Mouse (Mus musculus): ENCODE measurements at regions not wholly inside any gene's neighbourhood (a gene's known extent, or its start where the extent isn't known, plus 50 kb on each side); places are given as distances from the start of the nearest gene placed in this dataset.

DNA sequence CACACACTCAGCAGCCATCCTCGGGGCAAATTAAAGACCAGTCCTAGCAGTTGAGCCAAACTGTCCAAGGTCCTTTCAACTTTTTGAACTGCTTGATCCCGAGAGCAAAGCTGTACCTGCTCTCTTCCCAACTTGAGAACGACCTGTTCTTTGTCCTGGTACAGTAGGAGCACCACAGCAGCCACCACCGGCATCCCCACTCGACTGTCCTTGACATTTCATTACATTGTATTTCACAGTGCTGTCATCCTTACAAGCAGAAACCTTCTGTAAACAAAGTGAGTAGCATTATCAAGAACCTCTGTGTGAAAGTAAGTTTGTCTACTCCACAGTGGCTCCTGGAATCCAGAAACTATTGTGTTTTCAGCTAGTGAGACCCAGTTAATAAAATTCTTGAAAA, 240.2 kb upstream of the Zfp462 start:
- no peak for DNase-seq (ENCODE audit: low spot score)

DNA sequence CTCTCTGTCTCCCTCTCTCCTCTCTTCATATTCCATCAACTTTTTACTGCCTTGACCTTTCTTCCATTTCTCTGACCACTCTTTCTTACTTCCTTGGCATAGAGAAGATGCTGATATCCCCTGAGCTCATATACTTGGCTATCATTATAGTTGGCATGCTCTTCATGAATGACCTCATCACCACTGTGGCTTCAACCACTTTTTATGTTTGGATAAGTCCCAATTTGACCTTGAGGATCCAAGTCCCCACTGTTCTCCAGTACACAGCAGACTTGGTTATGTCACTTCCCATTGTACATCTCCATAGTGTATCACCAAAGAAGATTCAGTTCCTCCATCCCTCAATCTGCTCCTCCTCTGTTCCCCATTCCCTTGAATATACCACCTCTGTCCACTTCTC, 235.1 kb upstream of the Zfp462 start:
- no peak for DNase-seq (ENCODE audit: low spot score)

DNA sequence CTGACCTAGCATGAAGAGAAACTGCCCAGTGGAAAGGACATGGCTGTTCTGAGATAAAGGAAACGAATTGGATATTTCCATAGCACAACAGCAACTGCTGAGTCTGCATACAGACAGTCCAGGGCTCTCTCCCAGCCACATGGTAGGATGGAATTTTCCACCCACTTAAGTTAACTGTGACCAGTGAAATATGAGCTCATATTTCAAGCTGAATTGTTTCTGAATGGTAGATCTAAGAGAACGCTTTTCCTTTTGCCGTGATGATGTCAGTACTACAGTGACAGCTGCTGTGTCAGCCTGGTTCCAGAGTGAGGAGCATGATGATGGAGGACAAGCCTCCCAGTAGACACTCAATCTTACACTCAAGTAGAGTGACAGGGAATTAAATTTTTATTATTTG, 231.9 kb upstream of the Zfp462 start:
- DNase-seq (ENCODE audit: low spot score) = no peak

DNA sequence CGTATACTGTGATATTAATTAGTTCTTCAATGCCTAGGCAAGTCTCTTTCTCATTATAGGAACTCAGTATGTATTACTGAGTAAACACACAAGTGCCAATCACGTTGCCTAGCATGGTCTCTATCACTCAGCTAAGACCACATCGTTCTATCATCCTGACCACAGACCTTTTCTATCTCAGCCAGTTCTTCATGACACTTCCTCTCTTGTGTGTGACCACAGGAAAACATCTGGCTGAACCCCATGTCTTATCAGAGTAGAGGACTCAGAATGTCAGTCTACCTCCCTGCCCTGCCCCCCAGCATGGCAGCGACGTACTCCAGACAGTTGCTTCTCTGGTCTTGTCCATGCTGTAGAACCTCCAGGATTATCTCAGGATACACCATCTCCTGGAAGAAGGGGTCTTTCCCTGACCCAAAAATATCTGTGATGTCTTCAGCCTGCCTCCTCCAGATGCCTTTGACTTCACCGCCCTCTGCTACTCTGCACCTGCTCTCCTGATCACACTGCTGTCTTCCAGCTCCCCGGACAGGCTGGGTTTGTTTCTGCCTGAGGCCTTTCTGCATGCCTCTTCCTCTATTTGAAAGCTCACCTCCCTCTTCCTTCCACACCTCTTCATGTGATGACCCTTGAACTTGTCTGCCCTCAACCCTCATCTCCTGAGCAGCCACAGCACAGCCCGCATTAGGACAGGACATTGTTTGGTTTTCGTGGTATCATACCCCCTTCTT, 230.1 kb upstream of the Zfp462 start:
- no peak for DNase-seq (ENCODE audit: low spot score)

DNA sequence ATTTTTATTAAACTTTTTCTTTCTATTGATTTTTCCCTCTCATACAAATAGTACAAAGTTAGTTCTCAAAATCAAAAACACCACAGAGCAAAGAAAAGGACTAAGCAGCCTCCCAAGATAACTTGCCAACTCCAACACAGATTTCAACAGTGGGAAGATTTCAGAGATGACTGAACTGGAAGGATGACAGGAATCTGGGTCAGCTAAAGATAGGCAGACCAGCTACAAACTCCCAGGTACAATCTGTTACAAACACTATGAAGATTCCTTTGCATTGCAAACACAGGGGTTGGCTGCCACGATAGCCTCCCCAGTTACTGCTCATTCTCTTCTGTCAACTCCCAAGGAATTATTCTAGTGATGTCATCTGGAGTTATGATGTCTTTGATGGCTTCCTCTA, 226.8 kb upstream of the Zfp462 start:
- DNase-seq (ENCODE audit: low spot score) = no peak

DNA sequence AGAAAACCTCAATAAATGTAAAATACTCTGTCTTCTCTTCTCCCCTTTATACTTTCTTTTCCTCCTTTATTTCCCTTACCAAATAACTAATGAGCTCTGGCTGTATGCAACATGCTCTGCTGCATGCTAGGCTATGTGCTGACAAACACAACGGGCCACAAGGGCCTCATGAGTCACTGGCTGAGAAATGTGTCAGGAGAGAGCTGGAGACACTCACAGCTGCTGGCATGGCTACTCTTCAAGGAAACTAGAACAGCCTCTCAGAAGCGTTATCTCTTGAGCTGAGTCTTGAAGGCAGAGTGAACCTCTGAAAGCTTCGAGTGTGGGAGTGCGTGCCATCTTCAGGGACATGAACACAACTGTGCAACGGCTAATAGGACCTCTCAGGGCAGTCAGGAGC, 205.8 kb upstream of the Zfp462 start:
- no peak for DNase-seq (ENCODE audit: low spot score)

DNA sequence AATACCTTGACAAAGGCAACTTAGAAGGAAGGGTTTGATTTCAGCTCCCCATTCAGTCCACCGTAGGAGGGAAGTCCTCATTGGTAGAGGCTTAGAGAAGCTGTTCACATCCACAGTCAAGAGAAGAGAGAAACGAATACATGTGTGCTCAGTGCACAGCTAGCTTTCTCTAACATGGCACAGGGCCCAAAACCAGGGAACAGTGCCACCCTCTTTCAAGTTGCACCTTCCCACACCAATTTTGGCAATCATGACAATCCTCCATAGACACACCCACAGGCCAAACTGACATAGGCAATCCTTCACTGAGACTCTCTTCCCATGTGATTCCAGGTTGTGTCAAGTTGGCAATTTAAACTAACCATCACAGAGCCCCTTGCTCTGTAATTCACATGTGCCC, 193.4 kb upstream of the Zfp462 start:
- DNase-seq (ENCODE audit: low spot score) = no peak

DNA sequence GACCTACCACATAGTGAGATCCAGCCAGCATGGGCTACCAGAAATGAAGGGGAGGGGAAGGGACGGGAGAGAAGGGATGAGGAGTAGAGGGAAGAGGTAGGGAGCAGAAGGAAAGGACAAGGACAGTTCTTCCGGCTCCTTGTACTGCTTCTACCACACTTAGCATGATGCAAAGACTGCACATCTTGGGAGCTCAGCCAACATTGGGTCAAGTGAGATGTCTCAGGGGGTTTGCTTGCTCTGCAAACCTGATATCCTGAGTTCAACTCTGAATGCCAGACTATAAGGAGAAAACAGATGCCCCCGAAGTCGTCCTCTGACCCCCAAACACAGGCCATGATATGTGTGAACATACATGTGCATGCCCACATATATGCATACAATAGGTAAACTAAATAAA, 188.4 kb upstream of the Zfp462 start:
- DNase-seq (ENCODE audit: low spot score) = no peak

DNA sequence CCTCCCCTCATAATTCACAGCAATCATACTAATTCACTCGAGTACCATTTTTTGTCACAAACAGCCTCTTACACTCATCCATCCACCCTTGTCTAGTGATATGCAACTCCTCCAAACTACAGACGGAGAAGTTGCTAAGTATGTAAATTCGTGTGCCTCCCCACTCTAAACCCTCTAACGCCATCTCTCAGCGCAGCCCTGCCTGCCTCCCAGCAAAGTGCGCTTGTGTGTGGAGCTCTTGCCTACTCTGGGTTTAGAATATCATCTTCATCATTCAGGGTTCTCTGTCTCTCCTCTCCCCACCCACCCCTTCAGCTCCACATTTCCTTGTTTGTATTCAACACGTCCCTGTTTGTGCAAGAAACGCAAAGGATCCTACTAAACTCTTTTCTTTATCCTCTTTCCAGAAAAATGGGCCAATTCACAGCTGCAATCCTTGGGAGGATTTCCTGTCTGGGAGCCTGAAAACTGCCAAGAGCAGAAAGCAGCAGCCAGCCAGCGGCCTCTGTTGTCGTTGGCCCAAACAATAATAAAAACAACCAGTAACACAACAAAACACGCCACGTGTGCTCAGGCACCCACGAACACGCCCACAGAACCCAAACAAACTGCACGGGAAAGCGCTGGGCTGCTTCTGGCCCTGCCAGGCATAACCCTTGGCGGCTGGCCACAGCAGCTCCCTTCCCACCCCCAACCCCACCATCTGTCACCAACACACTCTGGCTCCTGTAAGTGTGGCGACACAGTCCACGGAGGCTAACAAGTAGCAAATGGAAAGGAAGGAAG, 186.9 kb upstream of the Zfp462 start:
- no peak for DNase-seq (ENCODE audit: low spot score)

DNA sequence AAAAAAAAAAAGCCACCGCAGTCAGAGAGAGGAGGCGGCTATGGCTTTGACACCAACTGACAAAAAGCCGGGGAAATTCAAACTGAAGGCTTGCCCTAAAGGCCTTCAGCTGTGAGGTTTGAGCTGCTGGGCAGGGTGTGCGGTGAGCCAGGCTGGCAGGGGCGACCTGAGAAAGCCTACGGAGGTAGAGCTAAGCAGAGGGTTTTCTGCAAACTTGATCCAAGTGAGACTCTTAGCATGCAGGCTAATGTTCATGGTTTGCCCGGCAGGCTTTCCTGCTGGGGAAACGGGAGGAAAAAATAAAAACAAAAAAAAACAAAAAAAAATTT, 186.4 kb upstream of the Zfp462 start:
- DNase-seq (ENCODE audit: low spot score) = no peak

DNA sequence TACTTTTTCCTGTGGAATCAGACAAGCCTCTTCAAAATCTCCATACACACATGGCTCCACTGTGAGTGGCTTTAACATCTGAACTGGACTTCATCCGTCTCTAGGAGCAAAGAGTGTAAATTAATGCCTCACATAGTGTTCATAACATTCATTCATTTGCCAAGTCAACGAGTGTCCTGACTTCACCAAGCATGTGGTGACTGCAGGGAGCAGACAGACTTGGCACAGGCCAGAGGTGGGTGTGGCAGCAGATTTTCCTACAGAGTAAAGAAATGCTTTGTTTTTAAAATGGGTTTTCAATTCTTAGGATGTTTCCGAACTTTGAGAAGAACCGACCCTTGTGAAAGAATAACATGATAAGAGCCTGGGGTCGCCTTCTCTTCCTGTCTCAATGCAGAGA, 183.6 kb upstream of the Zfp462 start:
- no peak for DNase-seq (ENCODE audit: low spot score)

DNA sequence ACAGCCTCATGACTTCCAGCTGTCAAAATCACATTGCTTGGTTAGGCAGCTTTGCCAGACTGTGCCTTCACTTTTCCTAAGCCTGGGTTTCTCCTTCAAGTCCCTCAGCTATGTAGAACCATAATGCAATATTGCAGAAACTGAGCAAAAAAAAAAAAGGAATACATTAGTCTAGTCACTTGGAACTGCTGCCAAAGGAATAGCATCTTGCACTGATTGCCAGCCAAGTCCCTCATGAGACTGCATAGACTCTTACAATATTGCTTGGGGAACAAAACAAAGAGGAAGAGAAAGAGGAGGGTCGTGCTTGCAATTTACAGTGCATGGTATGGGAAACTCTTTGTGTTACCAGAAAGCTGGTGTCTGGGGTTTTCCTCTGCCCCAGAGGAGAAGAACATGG, 179.8 kb upstream of the Zfp462 start:
- DNase-seq (ENCODE audit: low spot score) = no peak

DNA sequence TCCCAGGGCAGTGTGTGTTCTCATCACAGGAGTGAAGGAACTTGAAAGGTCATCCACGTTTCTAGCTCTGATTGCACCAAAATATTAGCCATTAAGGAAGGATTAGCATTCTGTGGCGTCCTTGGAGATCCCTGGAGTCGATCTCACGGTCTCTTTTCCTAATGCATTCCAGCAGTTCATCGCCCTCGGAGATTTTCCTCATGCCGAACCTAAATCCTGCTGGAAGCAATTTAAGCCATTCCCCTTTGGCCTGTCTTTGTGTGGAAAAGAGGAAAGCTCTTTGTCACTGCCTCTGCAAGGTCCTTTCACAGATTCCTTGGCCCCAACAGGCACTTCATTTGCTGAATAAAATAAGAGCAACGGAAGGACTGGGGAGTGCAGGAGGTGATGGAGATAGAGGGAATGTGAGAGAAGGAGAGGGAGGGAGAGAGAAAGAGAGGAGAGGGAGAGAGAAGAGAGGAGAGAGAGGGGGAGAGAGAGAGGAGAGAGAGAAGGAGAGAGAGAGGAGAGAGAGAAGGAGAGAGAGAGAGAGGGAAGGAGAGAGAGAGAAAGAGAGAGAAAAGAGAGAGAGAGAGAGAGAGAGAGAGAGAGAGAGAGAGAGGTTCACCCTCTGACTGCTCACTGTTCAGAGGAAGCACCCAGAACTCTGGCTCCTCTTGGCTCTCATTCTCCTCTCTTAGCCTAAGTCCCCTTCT, 177.2 kb upstream of the Zfp462 start:
- DNase-seq (ENCODE audit: low spot score) = no peak

DNA sequence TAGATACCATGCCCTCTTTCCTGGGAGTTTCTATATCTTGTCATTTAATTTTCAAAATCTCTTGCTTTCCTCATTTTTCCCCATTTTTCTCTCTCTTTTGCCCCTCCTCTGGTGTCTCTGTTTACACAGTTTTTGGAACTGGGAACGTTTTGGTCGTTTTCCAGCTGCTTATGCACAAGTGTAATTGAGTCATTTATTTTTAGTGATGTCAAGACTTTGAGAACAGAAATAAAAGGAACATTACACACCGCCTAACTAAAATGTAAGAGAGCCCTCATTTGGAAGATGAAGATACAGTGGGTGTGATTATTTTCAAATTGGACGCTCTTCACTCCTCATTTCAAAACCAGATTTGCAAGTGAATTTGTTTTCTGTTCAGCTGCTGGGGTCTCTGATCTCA, 176.0 kb upstream of the Zfp462 start:
- DNase-seq (ENCODE audit: low spot score) = no peak

DNA sequence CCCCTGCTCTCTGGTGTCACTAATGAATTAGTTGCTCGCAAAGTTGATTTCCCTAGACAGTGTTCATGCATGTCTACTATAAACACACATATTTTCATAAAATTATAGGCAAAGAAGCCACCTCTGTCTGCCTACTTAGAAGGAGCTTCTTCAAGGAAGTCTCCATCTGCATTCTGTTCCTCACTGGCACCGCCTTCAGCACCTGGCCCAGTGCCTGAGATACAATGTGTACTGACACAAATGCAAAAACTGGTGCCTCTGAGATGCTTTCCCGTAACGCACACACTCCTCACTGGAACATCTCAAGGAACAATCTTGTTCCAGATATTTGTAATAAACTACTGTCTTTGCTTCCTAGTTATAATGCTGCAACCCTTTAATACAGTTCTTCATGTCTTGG, 170.8 kb upstream of the Zfp462 start:
- no peak for DNase-seq (ENCODE audit: low spot score)

DNA sequence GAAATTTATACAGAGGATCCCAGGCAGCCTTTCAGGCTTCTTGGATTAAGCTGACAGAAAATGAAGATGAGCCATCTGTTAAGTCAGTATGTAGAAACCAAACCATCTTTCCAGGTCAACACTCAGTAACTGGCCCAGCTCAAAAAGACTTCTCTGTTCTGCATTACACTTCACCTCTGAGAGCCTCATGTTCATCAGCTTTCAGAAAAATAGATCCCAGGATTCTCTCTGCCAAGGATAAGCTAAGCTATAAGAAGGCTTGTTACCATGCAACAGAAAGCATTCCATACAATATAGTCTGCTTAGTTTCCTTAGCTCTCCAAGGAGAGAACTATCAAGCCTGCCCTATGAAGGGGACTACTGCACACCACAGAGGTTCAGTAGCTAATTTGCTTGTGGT, 170.1 kb upstream of the Zfp462 start:
- no peak for DNase-seq (ENCODE audit: low spot score)

DNA sequence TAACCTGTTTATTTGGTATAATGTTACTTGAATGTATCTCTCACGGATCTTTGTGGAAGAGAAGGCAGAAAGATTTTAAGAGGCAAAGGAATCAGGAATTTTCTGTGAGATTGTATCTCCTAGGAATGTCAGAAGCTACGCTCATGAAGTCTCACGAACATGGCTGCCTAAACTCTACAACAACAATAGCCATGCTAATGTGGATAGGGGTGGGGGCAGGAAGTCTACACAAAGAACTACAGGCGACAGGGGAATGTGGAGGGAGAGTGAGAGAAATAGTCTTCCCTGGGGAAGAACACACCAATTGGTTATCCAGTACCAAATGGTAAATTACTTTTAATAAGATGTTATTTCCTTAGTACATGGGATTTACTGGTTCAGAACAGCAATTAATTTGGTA, 164.3 kb upstream of the Zfp462 start:
- no peak for DNase-seq (ENCODE audit: low spot score)

DNA sequence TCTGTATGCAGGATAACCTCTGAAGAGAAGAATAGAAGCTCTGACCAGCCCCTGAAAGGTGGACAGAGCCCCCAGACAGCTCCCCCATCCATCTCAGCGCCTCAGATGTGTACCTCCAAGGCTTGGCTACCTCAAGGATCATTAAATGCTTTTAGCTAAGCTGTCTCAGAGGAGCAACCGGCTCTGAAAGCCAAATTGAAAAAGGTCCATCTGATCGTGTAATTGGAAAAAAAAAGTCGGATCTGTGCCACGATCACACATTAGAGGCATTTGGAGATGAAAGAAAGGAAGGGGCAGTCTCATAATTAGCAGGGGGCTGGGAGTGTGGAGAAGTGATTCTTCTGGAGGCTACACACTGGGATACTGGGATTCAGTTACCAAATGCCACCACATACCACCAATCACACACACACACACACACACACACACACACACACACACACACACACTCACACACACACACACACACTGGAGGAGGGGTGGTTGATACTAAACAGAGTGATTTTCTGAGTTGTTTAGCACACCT, 153.6 kb upstream of the Zfp462 start:
- DNase-seq (ENCODE audit: low spot score) = no peak

DNA sequence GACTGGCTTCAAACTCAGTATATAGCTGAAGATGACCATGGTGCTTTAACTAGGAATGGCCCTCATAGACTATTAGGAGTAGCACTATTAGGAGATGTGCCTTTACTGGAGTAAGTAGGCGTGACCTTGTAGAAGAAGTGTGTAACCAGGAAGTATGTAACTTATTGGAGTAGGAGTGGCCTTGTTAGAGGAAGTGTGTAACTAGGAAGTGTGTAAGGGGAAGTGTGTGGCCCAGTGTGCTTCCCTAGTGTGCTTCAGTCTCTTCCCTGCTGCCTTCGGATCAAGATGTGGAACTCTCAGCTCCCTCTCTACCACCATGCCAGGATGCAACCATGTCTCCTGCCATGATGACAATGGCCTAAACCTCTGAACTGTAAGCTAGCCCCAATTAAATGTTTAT, 151.0 kb upstream of the Zfp462 start:
- no peak for DNase-seq (ENCODE audit: low spot score)

DNA sequence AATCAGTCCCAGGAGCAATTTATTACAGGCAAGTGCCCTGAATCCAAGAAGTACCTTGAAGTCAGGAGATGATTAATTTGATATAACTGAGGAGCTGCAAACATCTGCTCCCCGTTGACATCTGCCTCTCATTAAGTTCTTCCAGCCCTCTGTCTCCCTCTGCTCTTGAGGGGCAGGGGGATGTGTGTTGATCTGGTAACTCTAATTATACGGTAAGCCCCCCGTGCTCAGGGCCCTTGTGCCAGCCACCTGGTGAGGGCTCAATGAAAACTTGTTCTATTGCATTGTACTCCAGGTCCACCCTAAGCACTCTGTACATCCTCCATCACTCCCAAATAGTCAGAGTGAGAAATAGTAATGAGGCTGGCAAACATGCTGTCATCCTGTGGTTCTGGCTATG, 149.6 kb upstream of the Zfp462 start:
- no peak for DNase-seq (ENCODE audit: low spot score)

DNA sequence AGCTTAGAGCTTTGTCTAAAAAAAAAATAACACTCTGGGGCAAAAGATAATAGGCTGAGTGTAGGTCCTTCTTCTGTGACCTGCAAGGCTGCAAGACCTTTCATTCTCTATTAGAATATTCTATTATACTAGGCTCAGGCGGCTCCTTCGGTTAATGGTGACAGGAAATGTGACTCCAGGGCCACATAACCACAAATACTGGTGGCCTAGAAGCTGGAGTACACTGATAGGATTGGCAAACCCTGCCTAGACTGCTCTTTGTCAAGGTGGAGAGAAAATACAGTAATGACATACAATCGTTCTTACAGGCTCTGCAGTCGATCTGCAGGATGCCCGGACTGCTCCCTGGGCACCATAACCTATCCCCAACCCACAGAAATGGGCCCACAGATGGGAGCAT, 146.3 kb upstream of the Zfp462 start:
- no peak for DNase-seq (ENCODE audit: low spot score)

DNA sequence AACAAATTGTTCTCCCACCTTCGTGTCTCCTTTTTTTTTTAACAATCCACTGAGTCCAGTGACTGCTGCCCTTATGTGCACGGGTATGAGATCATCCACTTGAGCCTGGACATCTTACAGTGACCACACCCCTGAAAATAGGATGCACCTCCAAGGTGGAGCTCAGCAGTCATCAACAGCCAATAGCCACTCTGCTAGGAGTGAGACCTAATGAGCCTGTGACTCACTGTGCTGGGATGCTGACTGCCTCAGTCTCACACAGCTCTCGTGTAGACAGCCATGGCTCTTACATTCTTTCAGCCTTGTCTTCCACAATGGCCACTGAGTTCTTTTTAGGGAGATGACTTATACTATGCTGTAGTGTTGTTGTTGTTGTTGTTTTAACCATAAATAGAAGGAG, 133.7 kb upstream of the Zfp462 start:
- DNase-seq (ENCODE audit: low spot score) = no peak
